Mouse (Mus musculus): ENCODE measurements around the gene Ngly1. TPM values are rescaled to one million over a fixed set of nuclear protein-coding genes. Genes with fewer than 3 reads are reported as not detected.

Gene Ngly1
- total and polyA plus RNA-seq, 3 experiments: 17.0 to 37.5 (median 21.7) TPM

- dilution Hi-C loops (cut with MboI; ENCODE audit: extremely low pct_ligation_motif_present, extremely low pct_unique_long_range_greater_than_20kb, low sequenced_read_pairs) (no loop called here), in situ Hi-C loops (cut with MboI; ENCODE audit: low pct_ligation_motif_present, low pct_unique_long_range_greater_than_20kb, low sequenced_read_pairs) (no loop called here)
- Histone ChIP-seq H3K79me2 (replicated peaks; ENCODE audit: control insufficient read depth, extremely low read depth, insufficient read depth, poor library complexity, severe bottlenecking) (no peaks in the 10 kb centered on the region), H3K27me3 (replicated peaks) (no peaks in the 10 kb centered on the region), H3K4me1 (ENCODE audit: control insufficient read depth in 1 of 2, insufficient read depth in 2 of 2) (peaks cover 0 to 41% of the 10 kb centered on the region in 2 experiments; a peak in 2 of 4 replicates), H3K27ac (ENCODE audit: insufficient read depth, low read depth) (no peak overlapping the region), H3K4me2 (ENCODE audit: insufficient read depth, low read depth, poor library complexity, severe bottlenecking) (no peak overlapping the region), H3K9me3 (replicated peaks; ENCODE audit: low read length) (no peaks in the 10 kb centered on the region), H3K36me3 (replicated peaks in 1 of 2; ENCODE audit: control insufficient read depth in 1 of 2, insufficient read depth in 1 of 2, low read length in 1 of 2) (no peaks in the 10 kb centered on the region), H3K9ac (ENCODE audit: insufficient read depth, low read depth) (no peak overlapping the region), H3K4me3 (replicated peaks in 1 of 3; ENCODE audit: low read depth in 2 of 3, low read length in 2 of 3, poor library complexity in 1 of 3) (no peak overlapping the region)
- no peak for DNase-seq (ENCODE audit: extremely low read depth)
- TF ChIP-seq NELFE (IDR thresholded peaks at IDR 0.05; ENCODE audit: low read depth, low read length) (no peak), SMC3 (IDR thresholded peaks at IDR 0.05; ENCODE audit: low read depth, low read length) (no peak), ZMIZ1 (IDR thresholded peaks at IDR 0.05; ENCODE audit: low read depth, low read length) (no peak), GABPA (IDR thresholded peaks at IDR 0.05; ENCODE audit: insufficient replicate concordance, low read depth, low read length) (no peak), USF2 (conservative IDR thresholded peaks at IDR 0.05; ENCODE audit: low read depth, low read length) (no peak), MAZ (IDR thresholded peaks at IDR 0.05; ENCODE audit: low read depth, low read length) (no peak), ZKSCAN1 (IDR thresholded peaks at IDR 0.05; ENCODE audit: borderline replicate concordance, low read depth, low read length) (no peak), TBP (conservative IDR thresholded peaks at IDR 0.05; ENCODE audit: low read depth, low read length) (no peak), HCFC1 (IDR thresholded peaks at IDR 0.05; ENCODE audit: low read depth, low read length) (no peak), POLR2A (IDR thresholded peaks at IDR 0.05; ENCODE audit: low read depth, low read length) (no peak), ZNF384 (IDR thresholded peaks at IDR 0.05; ENCODE audit: low read depth, low read length) (no peak), USF1 (IDR thresholded peaks at IDR 0.05; ENCODE audit: low read depth, low read length) (no peak), MAX (IDR thresholded peaks at IDR 0.05; ENCODE audit: low read length) (no peak), RAD21 (IDR thresholded peaks at IDR 0.05; ENCODE audit: low read depth, low read length) (no peak), MAFK (IDR thresholded peaks at IDR 0.05; ENCODE audit: insufficient replicate concordance, low read length) (no peak), CTCF (conservative IDR thresholded peaks at IDR 0.05 in 1 of 2, IDR thresholded peaks at IDR 0.05 in 1 of 2; ENCODE audit: low read depth in 2 of 2, low read length in 2 of 2) (no peak), BHLHE40 (IDR thresholded peaks at IDR 0.05; ENCODE audit: low read depth, low read length) (no peak)
These were observed 70.7 kb downstream of the Ngly1 start for GRCm38 (mm10) chr14:16319818-16320217.

- DNase-seq (ENCODE audit: extremely low read depth): no peak
- no peak overlapping the region for H3K27ac ChIP-seq (ENCODE audit: insufficient read depth, low read depth)
- H3K9me3 ChIP-seq (replicated peaks; ENCODE audit: low read length): no peaks in the 10 kb centered on the region
- no peak for TF ChIP-seq MAZ (IDR thresholded peaks at IDR 0.05; ENCODE audit: low read depth, low read length)
- TF ChIP-seq MYC (IDR thresholded peaks at IDR 0.05; ENCODE audit: low read depth, low read length): no peak
- TF ChIP-seq HCFC1 (IDR thresholded peaks at IDR 0.05; ENCODE audit: low read depth, low read length): no peak
- no peak for TF ChIP-seq UBTF (IDR thresholded peaks at IDR 0.05; ENCODE audit: low read depth, low read length)
- TF ChIP-seq TBP (conservative IDR thresholded peaks at IDR 0.05; ENCODE audit: low read depth, low read length): no peak
- no peak for TF ChIP-seq NRF1 (IDR thresholded peaks at IDR 0.05; ENCODE audit: low read depth, low read length)
- no peak for TF ChIP-seq RAD21 (IDR thresholded peaks at IDR 0.05; ENCODE audit: low read depth, low read length)
- no peak for TF ChIP-seq MAFK (IDR thresholded peaks at IDR 0.05; ENCODE audit: insufficient replicate concordance, low read length)
- TF ChIP-seq USF1 (IDR thresholded peaks at IDR 0.05; ENCODE audit: low read depth, low read length): no peak
- TF ChIP-seq EP300 (IDR thresholded peaks at IDR 0.05; ENCODE audit: low read length): no peak
- no peak for TF ChIP-seq E2F4 (IDR thresholded peaks at IDR 0.05; ENCODE audit: insufficient replicate concordance, low read depth, low read length)
- TF ChIP-seq ZMIZ1 (IDR thresholded peaks at IDR 0.05; ENCODE audit: low read depth, low read length): no peak
- no peak for TF ChIP-seq MXI1 (IDR thresholded peaks at IDR 0.05; ENCODE audit: low read depth, low read length)
- TF ChIP-seq MAX (IDR thresholded peaks at IDR 0.05; ENCODE audit: low read length): no peak
- no peak for TF ChIP-seq CHD1 (IDR thresholded peaks at IDR 0.05; ENCODE audit: low read depth, low read length)
- TF ChIP-seq SIN3A (IDR thresholded peaks at IDR 0.05; ENCODE audit: low read length): no peak
- no peak for TF ChIP-seq ELF1 (IDR thresholded peaks at IDR 0.05; ENCODE audit: low read depth, low read length)
- no peak for TF ChIP-seq NELFE (IDR thresholded peaks at IDR 0.05; ENCODE audit: low read depth, low read length)
- TF ChIP-seq CTCF (conservative IDR thresholded peaks at IDR 0.05 in 1 of 2, IDR thresholded peaks at IDR 0.05 in 1 of 2; ENCODE audit: low read depth in 2 of 2, low read length in 2 of 2): no peak
- peaks cover 0 to 19% of the 10 kb centered on the region in 2 experiments; a peak in 2 of 4 replicates for H3K4me1 ChIP-seq (ENCODE audit: control insufficient read depth in 1 of 2, insufficient read depth in 2 of 2)
- H3K27me3 ChIP-seq (replicated peaks): no peaks in the 10 kb centered on the region
- dilution Hi-C loops (cut with MboI; ENCODE audit: extremely low pct_ligation_motif_present, extremely low pct_unique_long_range_greater_than_20kb, low sequenced_read_pairs): no loop called here
- H3K4me2 ChIP-seq (ENCODE audit: insufficient read depth, low read depth, poor library complexity, severe bottlenecking): no peak overlapping the region
- H3K79me2 ChIP-seq (replicated peaks; ENCODE audit: control insufficient read depth, extremely low read depth, insufficient read depth, poor library complexity, severe bottlenecking): no peaks in the 10 kb centered on the region
- H3K36me3 ChIP-seq (replicated peaks in 1 of 2; ENCODE audit: control insufficient read depth in 1 of 2, insufficient read depth in 1 of 2, low read length in 1 of 2): no peaks in the 10 kb centered on the region
- no peak overlapping the region for H3K9ac ChIP-seq (ENCODE audit: insufficient read depth, low read depth)
- in situ Hi-C loops (cut with MboI; ENCODE audit: low pct_ligation_motif_present, low pct_unique_long_range_greater_than_20kb, low sequenced_read_pairs): no loop called here
- H3K4me3 ChIP-seq (replicated peaks in 1 of 3; ENCODE audit: low read depth in 2 of 3, low read length in 2 of 3, poor library complexity in 1 of 3): no peak overlapping the region
These were observed 75.3 kb downstream of the Ngly1 start for GRCm38 (mm10) chr14:16324394-16324793.
